Mouse (Mus musculus) embryonic facial prominence, embryonic 11.5 days (tissue): Measurements from ENCODE around the gene St3gal4. TPM values are rescaled to one million over a fixed set of nuclear protein-coding genes. Genes with fewer than 3 reads are reported as not detected.

Experiments
- ATAC-seq: fragments of 200-750 bp; cut with Nextera tagmentation; replicated peaks from 2 replicates; pipeline ENCODE4 v1.8.0; 2017; ENCODE audit warnings: low read depth; ENCODE audit not compliant: insufficient number of reproducible peaks, low FRiP score, low TSS enrichment
- DNase-seq: peaks from one replicate; pipeline ENCODE4 v3.0.0-alpha.2; 2015; ENCODE audit warnings: low spot score
- H3K27ac ChIP-seq: fragments of 300-500 bp; sonication (generic); replicated peaks from 2 replicates; pipeline ENCODE4 v1.5.1; 2014; ENCODE audit warnings: mild to moderate bottlenecking, low read depth, low read length, control low read depth
- H3K27me3 ChIP-seq: fragments of 300-500 bp; sonication (generic); 2 replicates; pipeline ENCODE4 v1.6.1; 2014; ENCODE audit warnings: mild to moderate bottlenecking, low read length, moderate library complexity, mixed read lengths; ENCODE audit not compliant: control insufficient read depth, insufficient read depth
- H3K36me3 ChIP-seq: fragments of 300-500 bp; sonication (generic); replicated peaks from 2 replicates; pipeline ENCODE4 v1.6.1; 2014; ENCODE audit warnings: low read depth, mild to moderate bottlenecking, low read length, moderate library complexity, mixed read lengths; ENCODE audit not compliant: control insufficient read depth, insufficient read depth
- H3K4me1 ChIP-seq: fragments of 300-500 bp; sonication (generic); 2 replicates; pipeline ENCODE4 v1.6.1; 2014; ENCODE audit warnings: low read length, mixed read lengths; ENCODE audit not compliant: control insufficient read depth, insufficient read depth
- H3K4me2 ChIP-seq: fragments of 300-500 bp; sonication (generic); 2 replicates; pipeline ENCODE4 v1.6.1; 2014; ENCODE audit warnings: low read depth, mild to moderate bottlenecking, control low read depth, low read length, moderate library complexity
- H3K4me3 ChIP-seq: fragments of 300-500 bp; sonication (generic); 2 replicates; pipeline ENCODE4 v1.5.1; 2014; ENCODE audit warnings: low read depth, low read length, control low read depth
- H3K9ac ChIP-seq: fragments of 300-500 bp; sonication (generic); replicated peaks from 2 replicates; pipeline ENCODE4 v1.6.1; 2014; ENCODE audit warnings: mild to moderate bottlenecking, control low read depth, low read length
- H3K9me3 ChIP-seq: fragments of 300-500 bp; sonication (generic); replicated peaks from 2 replicates; pipeline ENCODE4 v1.6.1; 2016; ENCODE audit warnings: mild to moderate bottlenecking, low read length, inconsistent platforms, mixed read lengths; ENCODE audit not compliant: control insufficient read depth
- WGBS: fragments of 180-500 bp; shearing (Covaris S2); extraction: QIAGEN DNeasy Blood & Tissue Kit; methylation state at CpG from one replicate; pipeline ENCODE4 v1.1.7; 2014; 5-methylcytosine and 5-hydroxymethylcytosine counted together
- polyA plus RNA-seq: library from polyadenylated mRNA; unstranded; fragments of >200 nt; fragmentation: Nextera tagmentation; extraction: Ambion mirVana; gene quantifications from 2 replicates; pipeline ENCODE4 v1.2.1, GENCODE M21; 2014

The St3gal4 gene
- polyA plus RNA-seq, 1 experiment from 2014 or later: 24.2 TPM

- WGBS: 50% methylated on average over 9 of the region's 9 CpGs
- Histone ChIP-seq H3K9me3 (no peaks in the 10 kb centered on the region), H3K9ac (no peak overlapping the region), H3K4me3 (no peak overlapping the region), H3K27me3 (no peaks in the 10 kb centered on the region), H3K36me3 (no peaks in the 10 kb centered on the region), H3K4me2 (no peak overlapping the region), H3K27ac (no peak overlapping the region), H3K4me1 (no peaks in the 10 kb centered on the region)
- no peak for ATAC-seq
- DNase-seq: no peak
Observed at GRCm38 (mm10) chr9:34997880-34998865, 120.9 kb downstream of the St3gal4 start.

Other genes with a start within 250 kb of the St3gal4 start
- 90.5 and 93.3 TPM in 2 replicates for gene Dcps, start 56.8 kb upstream of the St3gal4 start, polyA plus RNA-seq
- 104 and 112 TPM in 2 replicates for gene Srpr, start 80.9 kb upstream of the St3gal4 start, polyA plus RNA-seq
- gene Tirap, start 81.0 kb upstream of the St3gal4 start, polyA plus RNA-seq: 11.6 and 15.3 TPM in 2 replicates
- 28.7 and 34.0 TPM in 2 replicates for gene Foxred1, start 91.8 kb upstream of the St3gal4 start, polyA plus RNA-seq
- gene Fam118b, start 148.5 kb upstream of the St3gal4 start, polyA plus RNA-seq: 69.8 and 75.0 TPM in 2 replicates
- gene Rpusd4, start 148.6 kb upstream of the St3gal4 start, polyA plus RNA-seq: 36.6 and 40.8 TPM in 2 replicates